Mouse (Mus musculus): Measurements from ENCODE around the gene Etfa. TPM values are rescaled to one million over a fixed set of nuclear protein-coding genes. Genes with fewer than 3 reads are reported as not detected.
A peak's percentile ranks its signal among the peaks of the same experiment; 100 is the strongest.

The Etfa gene
- 466 and 477 TPM in 2 replicates for polyA plus RNA-seq (2015; fragmentation: Nextera tagmentation; extraction: Ambion mirVana)

DNA sequence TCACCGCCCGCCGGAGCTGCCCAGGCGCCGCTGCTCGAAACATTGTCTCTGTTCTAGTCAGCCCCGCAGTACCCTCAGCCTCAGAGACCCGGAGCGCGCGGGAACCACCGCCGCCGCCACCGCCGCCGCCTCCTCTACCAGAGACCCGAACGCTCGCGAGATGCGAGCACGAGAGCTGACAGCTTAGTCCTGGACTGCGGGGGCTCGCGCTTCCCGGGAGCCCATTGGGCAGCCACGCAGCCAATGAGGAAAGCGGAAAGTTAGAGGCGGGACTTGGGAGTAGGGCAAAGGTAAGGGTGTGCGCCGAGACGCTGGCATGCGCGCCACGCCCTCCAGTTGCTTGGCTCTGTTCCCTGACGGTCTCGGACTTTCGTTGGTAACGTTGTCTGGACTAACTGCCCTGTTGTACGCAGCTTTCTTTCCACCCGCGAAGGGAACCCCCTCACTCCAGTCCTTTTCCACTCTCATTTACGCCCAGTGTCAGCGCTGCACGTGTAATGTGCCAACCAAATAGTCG is at the start of gene Etfa:
Gene Etfa (minus strand): TSS at position 217 of the 517 bp plus-strand sequence.
- peak within 1 kb of the TSS; percentile 82 for H3K4me2 ChIP-seq (ENCODE audit: low read depth, low read length)
- peak within 1 kb of the TSS; percentile 92 for H3K9ac ChIP-seq (replicated peaks)
- ATAC-seq, result peak; percentile 96
- DNase-seq, result peak; percentile 96
- no peaks in the 10 kb centered on the region for H3K27me3 ChIP-seq (ENCODE audit: insufficient read depth, low read length)
- H3K9me3 ChIP-seq (ENCODE audit: low read length), result no peaks in the 10 kb centered on the region
- peak within 1 kb of the TSS; percentile 74 for H3K4me3 ChIP-seq (ENCODE audit: low read depth, low read length)
- H3K36me3 ChIP-seq (replicated peaks; ENCODE audit: insufficient read depth, low read length), result no peaks in the 10 kb centered on the region
- under 1% methylated on average over 47 of the region's 47 CpGs for WGBS (ENCODE audit: insufficient replicate concordance)
- H3K4me1 ChIP-seq (ENCODE audit: insufficient read depth), result peaks cover 19% of the 10 kb centered on the region
- no peak for TF ChIP-seq CTCF (IDR thresholded peaks at IDR 0.05; ENCODE audit: low read depth)
- peak; percentile 77; the same call in 1 of the 2 replicates for TF ChIP-seq EP300 (IDR thresholded peaks at IDR 0.05; ENCODE audit: low read depth)
- H3K27ac ChIP-seq (ENCODE audit: low read depth), result peak within 1 kb of the TSS; percentile 97

DNA sequence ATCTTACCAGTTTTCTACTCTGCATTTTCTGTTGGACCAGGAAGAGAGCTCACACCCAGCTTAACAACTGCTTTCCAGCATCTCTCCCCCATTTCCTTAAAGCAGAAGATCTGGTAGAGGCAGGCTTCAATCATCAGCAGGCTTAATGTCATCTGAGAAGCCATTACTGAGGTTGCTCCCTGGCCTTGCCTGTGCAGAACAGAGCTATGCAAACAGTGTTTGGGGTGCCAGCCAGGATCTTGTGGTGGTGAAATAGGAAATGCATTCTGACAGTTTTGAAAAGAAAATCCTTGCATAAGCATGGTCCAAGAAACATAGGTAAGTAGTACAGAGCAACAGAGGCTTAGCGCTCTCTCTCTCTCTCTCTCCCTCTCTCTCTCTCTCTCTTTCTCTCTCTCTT is 48.9 kb upstream of the Etfa start:
- no peaks in the 10 kb centered on the region for H3K9me3 ChIP-seq (ENCODE audit: low read length)
- H3K4me3 ChIP-seq (ENCODE audit: low read depth, low read length), result no peak overlapping the region
- H3K4me1 ChIP-seq (ENCODE audit: insufficient read depth), result peaks cover 4% of the 10 kb centered on the region
- no peak overlapping the region for H3K9ac ChIP-seq (replicated peaks)
- H3K4me2 ChIP-seq (ENCODE audit: low read depth, low read length), result no peak overlapping the region
- no peak for TF ChIP-seq CTCF (IDR thresholded peaks at IDR 0.05; ENCODE audit: low read depth)
- TF ChIP-seq EP300 (IDR thresholded peaks at IDR 0.05; ENCODE audit: low read depth), result no peak
- no peaks in the 10 kb centered on the region for H3K27me3 ChIP-seq (ENCODE audit: insufficient read depth, low read length)
- no peak overlapping the region for H3K27ac ChIP-seq (ENCODE audit: low read depth)
- H3K36me3 ChIP-seq (replicated peaks; ENCODE audit: insufficient read depth, low read length), result no peaks in the 10 kb centered on the region
- DNase-seq, result peak; percentile 32
- peak; percentile 50; the same call in 1 of the 2 replicates for ATAC-seq
- WGBS (ENCODE audit: insufficient replicate concordance), result 78% methylated on average over 1 of the region's 1 CpGs

DNA sequence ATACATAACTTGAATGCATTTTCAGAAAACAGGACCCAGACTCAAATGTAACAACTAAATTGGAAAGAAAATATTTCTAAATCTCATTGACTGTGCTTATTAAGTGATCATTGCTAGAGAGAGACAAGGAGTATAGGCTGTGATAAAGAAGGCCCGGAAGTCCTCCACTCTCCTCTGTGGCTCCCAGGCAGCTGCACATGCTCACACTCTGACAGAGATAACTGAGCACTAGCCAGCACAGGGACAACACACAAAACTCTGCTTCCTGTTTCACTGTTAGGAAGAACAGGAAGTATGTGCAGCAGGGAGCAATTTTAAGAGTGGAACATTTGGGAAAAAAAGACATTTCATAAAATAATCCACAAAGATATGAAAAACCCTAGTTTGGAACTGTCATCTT is 42.9 kb upstream of the Etfa start:
- no peak for TF ChIP-seq CTCF (IDR thresholded peaks at IDR 0.05; ENCODE audit: low read depth)
- no peak for TF ChIP-seq EP300 (IDR thresholded peaks at IDR 0.05; ENCODE audit: low read depth)
- ATAC-seq, result no peak
- Histone ChIP-seq H3K4me3 (ENCODE audit: low read depth, low read length) (no peak overlapping the region), H3K9me3 (ENCODE audit: low read length) (no peaks in the 10 kb centered on the region), H3K9ac (replicated peaks) (no peak overlapping the region), H3K27me3 (ENCODE audit: insufficient read depth, low read length) (peaks cover 2% of the 10 kb centered on the region; the same call in 1 of the 2 replicates), H3K4me1 (ENCODE audit: insufficient read depth) (no peaks in the 10 kb centered on the region), H3K36me3 (replicated peaks; ENCODE audit: insufficient read depth, low read length) (no peaks in the 10 kb centered on the region), H3K27ac (ENCODE audit: low read depth) (no peak overlapping the region), H3K4me2 (ENCODE audit: low read depth, low read length) (no peak overlapping the region)
- DNase-seq, result no peak
- WGBS (ENCODE audit: insufficient replicate concordance), result 35% methylated on average over 1 of the region's 1 CpGs

DNA sequence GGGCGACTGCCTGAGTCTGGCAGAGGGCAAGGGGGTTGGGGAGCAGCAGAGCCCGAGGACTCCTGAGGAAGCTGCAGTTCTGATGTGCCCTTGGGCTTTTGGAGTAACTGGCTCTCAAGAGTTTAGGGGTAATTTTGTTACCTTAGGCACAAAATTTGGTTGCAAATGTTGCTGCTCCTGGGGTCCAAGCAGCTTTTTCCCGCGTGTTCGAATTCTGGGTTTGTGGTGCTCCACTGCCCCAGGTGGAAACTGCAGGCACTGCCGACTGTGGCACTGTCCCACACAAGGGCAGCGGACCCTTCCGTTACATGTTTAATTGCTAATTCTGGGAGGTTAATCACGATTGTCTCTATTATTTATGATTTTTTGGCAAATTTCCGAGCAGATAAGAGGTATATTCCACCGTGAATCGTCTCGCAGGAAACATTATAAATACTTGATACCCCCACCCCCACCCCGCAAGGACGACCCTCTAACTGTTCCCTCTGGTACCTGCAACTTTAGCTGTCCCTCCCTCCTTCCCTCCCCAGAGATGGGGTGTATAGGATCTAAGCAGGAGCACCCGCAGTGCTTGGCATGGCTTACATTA is 37.4 kb upstream of the Etfa start:
- H3K9ac ChIP-seq (replicated peaks), result no peak overlapping the region
- no peak for ATAC-seq
- TF ChIP-seq EP300 (IDR thresholded peaks at IDR 0.05; ENCODE audit: low read depth) (no peak), CTCF (IDR thresholded peaks at IDR 0.05; ENCODE audit: low read depth) (peak; percentile 43)
- 0 out of 2 replicates have a peak, but pooled peaks cover 3% of the 10 kb centered on the region for H3K9me3 ChIP-seq (ENCODE audit: low read length)
- H3K4me2 ChIP-seq (ENCODE audit: low read depth, low read length), result peak overlapping the region; percentile 30; the same call in 1 of the 2 replicates
- no peaks in the 10 kb centered on the region for H3K36me3 ChIP-seq (replicated peaks; ENCODE audit: insufficient read depth, low read length)
- H3K4me1 ChIP-seq (ENCODE audit: insufficient read depth), result peaks cover 17% of the 10 kb centered on the region
- DNase-seq, result no peak
- peaks cover 54% of the 10 kb centered on the region for H3K27me3 ChIP-seq (ENCODE audit: insufficient read depth, low read length)
- WGBS (ENCODE audit: insufficient replicate concordance), result 15% methylated on average over 16 of the region's 16 CpGs
- no peak overlapping the region for H3K4me3 ChIP-seq (ENCODE audit: low read depth, low read length)
- no peak overlapping the region for H3K27ac ChIP-seq (ENCODE audit: low read depth)

DNA sequence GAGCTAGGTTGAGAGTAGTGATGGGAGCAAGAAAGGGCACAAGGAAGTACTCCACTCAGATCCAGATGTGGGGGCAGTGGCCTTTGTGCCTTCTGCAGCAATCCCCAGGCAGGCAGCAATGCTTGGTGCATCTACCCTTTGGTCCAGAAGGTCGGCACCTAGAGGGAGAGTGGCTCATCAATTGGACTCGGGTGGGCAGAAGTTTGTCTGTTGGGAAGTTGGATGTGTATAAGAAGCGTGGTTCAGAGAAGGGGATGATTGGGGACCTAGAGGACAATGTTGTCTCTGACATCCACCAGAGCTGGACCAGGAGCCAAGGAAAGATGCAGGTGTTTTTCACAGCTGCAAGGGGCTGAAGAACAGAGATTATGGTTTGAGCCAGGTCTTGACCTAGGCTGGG is 36.8 kb upstream of the Etfa start:
- Histone ChIP-seq H3K27me3 (ENCODE audit: insufficient read depth, low read length) (peaks cover 60% of the 10 kb centered on the region), H3K4me2 (ENCODE audit: low read depth, low read length) (no peak overlapping the region), H3K9ac (replicated peaks) (no peak overlapping the region), H3K27ac (ENCODE audit: low read depth) (no peak overlapping the region), H3K9me3 (ENCODE audit: low read length) (0 out of 2 replicates have a peak, but pooled peaks cover 3% of the 10 kb centered on the region), H3K4me1 (ENCODE audit: insufficient read depth) (peaks cover 22% of the 10 kb centered on the region), H3K4me3 (ENCODE audit: low read depth, low read length) (no peak overlapping the region), H3K36me3 (replicated peaks; ENCODE audit: insufficient read depth, low read length) (no peaks in the 10 kb centered on the region)
- DNase-seq, result no peak
- WGBS (ENCODE audit: insufficient replicate concordance), result 19% methylated on average over 3 of the region's 3 CpGs
- TF ChIP-seq EP300 (IDR thresholded peaks at IDR 0.05; ENCODE audit: low read depth) (no peak), CTCF (IDR thresholded peaks at IDR 0.05; ENCODE audit: low read depth) (no peak)
- no peak for ATAC-seq

DNA sequence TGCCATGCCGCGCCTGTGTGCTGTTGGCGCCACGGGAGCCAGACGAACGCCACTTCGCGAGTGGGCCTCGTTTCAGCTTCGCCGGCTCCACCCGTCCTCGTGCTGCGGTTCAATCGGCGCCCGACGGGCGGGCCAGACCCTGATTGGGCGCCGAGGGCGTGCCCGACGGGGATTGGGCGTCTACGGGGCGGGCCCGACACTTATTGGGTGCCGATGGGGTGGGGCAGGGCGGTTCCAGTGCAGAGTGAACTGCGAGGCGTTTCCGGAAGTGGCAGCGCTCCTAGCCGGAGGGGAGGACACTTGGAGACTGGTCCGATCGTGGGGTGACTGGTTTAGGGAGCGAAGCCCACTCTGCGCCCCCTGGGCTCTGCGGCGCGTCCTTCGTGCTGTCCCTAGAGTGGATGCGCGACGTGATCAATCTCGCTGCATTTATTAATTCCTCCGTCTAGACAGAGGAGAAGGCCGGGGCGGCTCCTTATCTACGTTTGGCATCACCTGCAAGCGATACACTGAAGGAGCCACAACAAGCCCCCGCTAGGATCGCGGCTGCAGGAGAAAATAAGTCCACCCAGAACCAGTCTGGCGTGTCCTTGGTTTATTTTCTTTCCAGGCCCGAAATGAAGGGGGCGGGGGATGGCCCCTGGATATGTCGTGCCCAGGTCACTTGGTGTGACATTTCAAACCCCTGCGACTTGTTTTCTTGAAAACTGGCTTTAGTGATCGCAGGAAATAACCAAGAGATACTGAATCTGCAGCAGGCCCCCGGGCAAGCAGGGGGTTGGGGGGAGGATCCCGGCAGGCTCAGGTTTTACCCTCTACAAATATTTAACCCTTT is 34.4 kb upstream of the Etfa start:
- Histone ChIP-seq H3K27me3 (ENCODE audit: insufficient read depth, low read length) (peaks cover 84% of the 10 kb centered on the region), H3K27ac (ENCODE audit: low read depth) (no peak overlapping the region), H3K4me2 (ENCODE audit: low read depth, low read length) (peak overlapping the region; percentile 47), H3K36me3 (replicated peaks; ENCODE audit: insufficient read depth, low read length) (no peaks in the 10 kb centered on the region), H3K4me1 (ENCODE audit: insufficient read depth) (peaks cover 31% of the 10 kb centered on the region), H3K4me3 (ENCODE audit: low read depth, low read length) (peak overlapping the region; percentile 30), H3K9ac (replicated peaks) (no peak overlapping the region), H3K9me3 (ENCODE audit: low read length) (0 out of 2 replicates have a peak, but pooled peaks cover 3% of the 10 kb centered on the region)
- WGBS (ENCODE audit: insufficient replicate concordance), result 3% methylated on average over 62 of the region's 63 CpGs
- ATAC-seq (peak; percentile 88), DNase-seq (peak; percentile 76)
- no peak for TF ChIP-seq CTCF (IDR thresholded peaks at IDR 0.05; ENCODE audit: low read depth)
- TF ChIP-seq EP300 (IDR thresholded peaks at IDR 0.05; ENCODE audit: low read depth), result no peak
